Mouse (Mus musculus): ENCODE measurements at regions not wholly inside any gene's neighbourhood (a gene's known extent, or its start where the extent isn't known, plus 50 kb on each side); places are given as distances from the start of the nearest gene placed in this dataset.

DNA sequence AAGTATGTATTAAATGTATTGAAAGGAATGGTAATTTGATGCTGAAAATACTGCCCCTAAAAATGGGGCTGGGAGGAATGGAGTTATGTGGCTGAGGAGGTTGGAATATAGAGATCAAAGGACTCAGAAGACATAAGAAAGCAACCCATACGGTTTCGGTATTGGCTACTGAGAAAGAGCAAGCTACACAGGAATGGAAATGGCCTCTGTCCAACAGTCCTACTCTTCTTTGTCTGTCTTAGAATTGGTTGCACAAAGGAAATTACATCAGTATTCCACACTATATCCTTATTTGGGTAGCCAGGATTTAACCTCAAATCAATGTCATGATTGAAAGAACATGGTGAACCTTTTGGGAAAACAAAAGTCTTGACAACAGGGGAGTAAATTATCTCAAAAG lies 399.0 kb upstream of the Nt5c1b start:
- TF ChIP-seq TCF12 (IDR thresholded peaks at IDR 0.05; ENCODE audit: insufficient read depth, poor library complexity, severe bottlenecking), result no peak
- no peak for TF ChIP-seq TCF3 (IDR thresholded peaks at IDR 0.05; ENCODE audit: insufficient read length, low read depth)
- TF ChIP-seq CEBPB (IDR thresholded peaks at IDR 0.05; ENCODE audit: insufficient read depth, poor library complexity, severe bottlenecking), result no peak
- TF ChIP-seq REST (IDR thresholded peaks at IDR 0.05; ENCODE audit: insufficient read depth, insufficient read length), result no peak
- no peak for TF ChIP-seq SRF (IDR thresholded peaks at IDR 0.05; ENCODE audit: control insufficient read depth, insufficient read length, low read depth)
- no peak for TF ChIP-seq POLR2AphosphoS2 (IDR thresholded peaks at IDR 0.05; ENCODE audit: insufficient read length, low read depth)
- no peak for TF ChIP-seq E2F4 (IDR thresholded peaks at IDR 0.05; ENCODE audit: insufficient read depth)
- TF ChIP-seq USF1 (IDR thresholded peaks at IDR 0.05; ENCODE audit: low read depth), result no peak
- TF ChIP-seq POLR2A (IDR thresholded peaks at IDR 0.05; ENCODE audit: insufficient read length, low read depth), result no peak
- TF ChIP-seq MYOG (IDR thresholded peaks at IDR 0.05; ENCODE audit: control insufficient read depth in 1 of 3, insufficient read depth in 1 of 3, insufficient read length in 2 of 3, low read depth in 2 of 3), result no peak
- no peak for TF ChIP-seq MYOD1 (IDR thresholded peaks at IDR 0.05; ENCODE audit: control insufficient read depth in 1 of 3, insufficient read length in 2 of 3, low read depth in 2 of 3)
- no peak for TF ChIP-seq MAX (IDR thresholded peaks at IDR 0.05; ENCODE audit: low read depth)
- no peak overlapping the region for H3ac ChIP-seq (ENCODE audit: control insufficient read depth, insufficient read length)
- H3K4me2 ChIP-seq (ENCODE audit: low read depth), result no peak overlapping the region
- no peak overlapping the region for H3K4me3 ChIP-seq
- no peaks in the 10 kb centered on the region for H3K36me3 ChIP-seq (ENCODE audit: control insufficient read depth, insufficient read depth)
- H3K79me2 ChIP-seq (ENCODE audit: control insufficient read depth, insufficient read depth), result no peaks in the 10 kb centered on the region
- no peaks in the 10 kb centered on the region for H3K27me3 ChIP-seq (ENCODE audit: control insufficient read depth, insufficient read depth, insufficient read length)

GRCm38 (mm10) chr12:9978494-9979112 lies 391.2 kb upstream of the Nt5c1b start:
- Histone ChIP-seq H3K4me3 (no peak overlapping the region), H3K27me3 (ENCODE audit: control insufficient read depth, insufficient read depth, insufficient read length) (no peaks in the 10 kb centered on the region), H3K36me3 (ENCODE audit: control insufficient read depth, insufficient read depth) (no peaks in the 10 kb centered on the region), H3K4me2 (ENCODE audit: low read depth) (peak overlapping the region; percentile 22), H3K79me2 (ENCODE audit: control insufficient read depth, insufficient read depth) (no peaks in the 10 kb centered on the region), H3ac (ENCODE audit: control insufficient read depth, insufficient read length) (no peak overlapping the region)
- TF ChIP-seq USF1 (IDR thresholded peaks at IDR 0.05; ENCODE audit: low read depth), result no peak
- no peak for TF ChIP-seq REST (IDR thresholded peaks at IDR 0.05; ENCODE audit: insufficient read depth, insufficient read length)
- TF ChIP-seq CEBPB (IDR thresholded peaks at IDR 0.05; ENCODE audit: insufficient read depth, poor library complexity, severe bottlenecking), result no peak
- TF ChIP-seq SRF (IDR thresholded peaks at IDR 0.05; ENCODE audit: control insufficient read depth, insufficient read length, low read depth), result no peak
- no peak for TF ChIP-seq E2F4 (IDR thresholded peaks at IDR 0.05; ENCODE audit: insufficient read depth)
- TF ChIP-seq TCF12 (IDR thresholded peaks at IDR 0.05; ENCODE audit: insufficient read depth, poor library complexity, severe bottlenecking), result no peak
- TF ChIP-seq POLR2A (IDR thresholded peaks at IDR 0.05; ENCODE audit: insufficient read length, low read depth), result no peak
- no peak for TF ChIP-seq POLR2AphosphoS2 (IDR thresholded peaks at IDR 0.05; ENCODE audit: insufficient read length, low read depth)
- TF ChIP-seq MYOD1 (IDR thresholded peaks at IDR 0.05; ENCODE audit: control insufficient read depth in 1 of 3, insufficient read length in 2 of 3, low read depth in 2 of 3), result no peak

DNA sequence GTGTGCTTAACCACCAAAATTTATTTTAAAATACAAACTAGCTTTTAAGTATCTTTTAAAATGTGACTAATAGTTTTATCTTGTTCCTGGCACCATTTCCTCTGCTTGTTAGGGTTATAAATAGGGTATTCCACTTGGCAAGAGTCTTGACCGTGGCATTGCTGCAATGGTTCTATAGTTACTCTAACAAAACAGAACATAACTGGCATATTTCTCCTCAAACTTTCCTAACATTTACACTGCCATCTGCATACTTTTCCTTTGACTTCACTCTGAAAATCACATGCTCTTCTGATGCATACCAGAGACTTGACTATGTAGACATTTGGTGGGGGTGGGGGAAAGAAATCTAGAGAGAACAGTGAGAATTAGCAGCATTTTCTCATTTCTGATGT lies 390.7 kb upstream of the Nt5c1b start:
- Histone ChIP-seq H3K27me3 (ENCODE audit: control insufficient read depth, insufficient read depth, insufficient read length) (no peaks in the 10 kb centered on the region), H3K36me3 (ENCODE audit: control insufficient read depth, insufficient read depth) (no peaks in the 10 kb centered on the region), H3K4me2 (ENCODE audit: low read depth) (peak overlapping the region; percentile 22), H3K79me2 (ENCODE audit: control insufficient read depth, insufficient read depth) (no peaks in the 10 kb centered on the region), H3ac (ENCODE audit: control insufficient read depth, insufficient read length) (no peak overlapping the region), H3K4me3 (no peak overlapping the region)
- TF ChIP-seq CEBPB (IDR thresholded peaks at IDR 0.05; ENCODE audit: insufficient read depth, poor library complexity, severe bottlenecking) (peak; percentile 73), USF1 (IDR thresholded peaks at IDR 0.05; ENCODE audit: low read depth) (peak; percentile 83), MYOD1 (IDR thresholded peaks at IDR 0.05; ENCODE audit: control insufficient read depth in 1 of 3, insufficient read length in 2 of 3, low read depth in 2 of 3) (no peak)

DNA sequence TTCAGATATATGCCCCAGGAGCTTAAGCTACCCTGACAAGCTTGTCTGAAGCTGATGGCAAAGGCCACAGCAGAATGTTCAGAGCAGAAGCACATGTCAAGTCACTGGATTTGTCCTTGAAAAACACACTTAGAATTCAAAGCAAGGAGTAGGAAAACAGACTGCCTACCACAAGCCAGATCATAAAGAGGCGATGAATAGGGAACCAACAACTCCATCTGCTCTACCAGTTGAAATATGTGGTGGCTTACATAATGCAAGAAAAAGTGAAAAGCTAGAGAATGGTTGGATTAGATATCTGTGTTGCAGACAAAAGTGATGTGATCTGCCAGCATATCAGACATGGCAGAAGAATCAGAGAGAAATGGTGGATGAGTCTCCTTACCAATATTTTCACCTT lies 378.5 kb upstream of the Nt5c1b start:
- H3K79me2 ChIP-seq (ENCODE audit: control insufficient read depth, insufficient read depth), result no peaks in the 10 kb centered on the region
- H3K36me3 ChIP-seq (ENCODE audit: control insufficient read depth, insufficient read depth), result no peaks in the 10 kb centered on the region
- no peak overlapping the region for H3K4me2 ChIP-seq (ENCODE audit: low read depth)
- no peak for TF ChIP-seq REST (IDR thresholded peaks at IDR 0.05; ENCODE audit: insufficient read depth, insufficient read length)
- no peak for TF ChIP-seq E2F4 (IDR thresholded peaks at IDR 0.05; ENCODE audit: insufficient read depth)
- TF ChIP-seq TCF12 (IDR thresholded peaks at IDR 0.05; ENCODE audit: insufficient read depth, poor library complexity, severe bottlenecking), result no peak
- no peak for TF ChIP-seq SRF (IDR thresholded peaks at IDR 0.05; ENCODE audit: control insufficient read depth, insufficient read length, low read depth)
- no peak for TF ChIP-seq CEBPB (IDR thresholded peaks at IDR 0.05; ENCODE audit: insufficient read depth, poor library complexity, severe bottlenecking)
- H3ac ChIP-seq (ENCODE audit: control insufficient read depth, insufficient read length), result no peak overlapping the region
- H3K4me3 ChIP-seq, result no peak overlapping the region
- no peaks in the 10 kb centered on the region for H3K27me3 ChIP-seq (ENCODE audit: control insufficient read depth, insufficient read depth, insufficient read length)

DNA sequence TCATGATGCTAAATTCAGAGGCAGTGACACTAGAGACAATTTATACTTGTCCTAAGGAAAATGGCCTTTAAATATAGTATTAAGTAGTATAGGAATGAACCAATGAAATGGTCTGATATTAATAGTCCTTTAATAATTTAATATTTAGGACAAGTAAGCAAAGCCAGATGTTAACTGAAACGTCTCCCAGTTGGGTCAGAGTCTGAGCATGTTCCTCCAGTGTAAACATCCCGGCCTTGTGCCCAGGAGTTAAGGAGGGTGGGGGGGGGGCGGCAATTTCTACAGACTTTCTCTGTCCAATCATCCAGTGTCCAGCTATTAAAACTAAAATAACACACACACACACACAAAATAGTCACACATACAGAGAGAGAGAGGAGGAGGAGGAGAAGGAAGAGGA lies 374.1 kb upstream of the Nt5c1b start:
- no peak overlapping the region for H3ac ChIP-seq (ENCODE audit: control insufficient read depth, insufficient read length)
- TF ChIP-seq POLR2AphosphoS2 (IDR thresholded peaks at IDR 0.05; ENCODE audit: insufficient read length, low read depth) (no peak), TCF12 (IDR thresholded peaks at IDR 0.05; ENCODE audit: insufficient read depth, poor library complexity, severe bottlenecking) (no peak), USF1 (IDR thresholded peaks at IDR 0.05; ENCODE audit: low read depth) (no peak), E2F4 (IDR thresholded peaks at IDR 0.05; ENCODE audit: insufficient read depth) (no peak), POLR2A (IDR thresholded peaks at IDR 0.05; ENCODE audit: insufficient read length, low read depth) (no peak), MAX (IDR thresholded peaks at IDR 0.05; ENCODE audit: low read depth) (no peak), MYOG (IDR thresholded peaks at IDR 0.05; ENCODE audit: control insufficient read depth in 1 of 3, insufficient read depth in 1 of 3, insufficient read length in 2 of 3, low read depth in 2 of 3) (no peak), REST (IDR thresholded peaks at IDR 0.05; ENCODE audit: insufficient read depth, insufficient read length) (no peak), CEBPB (IDR thresholded peaks at IDR 0.05; ENCODE audit: insufficient read depth, poor library complexity, severe bottlenecking) (no peak), TCF3 (IDR thresholded peaks at IDR 0.05; ENCODE audit: insufficient read length, low read depth) (no peak), SRF (IDR thresholded peaks at IDR 0.05; ENCODE audit: control insufficient read depth, insufficient read length, low read depth) (no peak), MYOD1 (IDR thresholded peaks at IDR 0.05; ENCODE audit: control insufficient read depth in 1 of 3, insufficient read length in 2 of 3, low read depth in 2 of 3) (no peak)
- H3K36me3 ChIP-seq (ENCODE audit: control insufficient read depth, insufficient read depth), result no peaks in the 10 kb centered on the region
- H3K79me2 ChIP-seq (ENCODE audit: control insufficient read depth, insufficient read depth), result no peaks in the 10 kb centered on the region
- H3K27me3 ChIP-seq (ENCODE audit: control insufficient read depth, insufficient read depth, insufficient read length), result no peaks in the 10 kb centered on the region
- H3K4me3 ChIP-seq, result no peak overlapping the region
- no peak overlapping the region for H3K4me2 ChIP-seq (ENCODE audit: low read depth)

All from myocyte (in vitro differentiated cells).